Mouse (Mus musculus): ENCODE data around the gene Hist2h4. TPM values are rescaled to one million over a fixed set of nuclear protein-coding genes. Genes with fewer than 3 reads are reported as not detected.
"Not testable (repeated sequence)": the region's sequence is repeated elsewhere in the genome, so short reads cannot be mapped to it uniquely, and the experiment has no call there.

The Hist2h4 gene
- polyA plus RNA-seq, 1 experiment from 2014 or later: 11.6 TPM

DNA sequence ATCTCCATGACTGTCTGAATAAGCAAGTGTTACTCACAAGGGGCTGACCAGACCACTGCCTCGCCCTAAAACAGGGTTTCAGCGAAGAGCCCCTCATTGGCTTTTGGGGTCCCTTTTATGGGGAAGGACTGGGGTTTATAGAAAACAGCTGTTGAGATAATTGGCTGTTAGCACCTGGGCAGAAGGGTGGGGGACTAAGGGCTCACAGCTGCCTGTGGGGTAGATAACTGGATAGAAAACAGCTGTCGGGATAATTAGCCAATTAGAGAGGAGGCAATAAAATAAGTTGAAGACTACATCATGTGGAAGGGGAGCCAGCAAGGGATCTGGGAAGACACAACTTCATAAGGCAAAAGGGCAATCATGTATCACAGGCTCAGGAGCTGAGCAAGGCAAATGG lies 12.2 kb downstream of the Hist2h4 start:
- Histone ChIP-seq H3K27ac (peak overlapping the region; percentile 23; the same call in 1 of the 2 replicates), H3K4me3 (replicated peaks) (no peak overlapping the region), H3K27me3 (no peaks in the 10 kb centered on the region), H3K4me1 (peaks cover 35% of the 10 kb centered on the region), H3K9me3 (replicated peaks) (no peaks in the 10 kb centered on the region), H3K36me3 (no peaks in the 10 kb centered on the region), H3K9ac (no peak overlapping the region), H3K4me2 (no peak overlapping the region)
- no peak for ATAC-seq (replicated peaks; ENCODE audit: low FRiP score)
- 42% methylated on average over 3 of the region's 3 CpGs for WGBS

DNA sequence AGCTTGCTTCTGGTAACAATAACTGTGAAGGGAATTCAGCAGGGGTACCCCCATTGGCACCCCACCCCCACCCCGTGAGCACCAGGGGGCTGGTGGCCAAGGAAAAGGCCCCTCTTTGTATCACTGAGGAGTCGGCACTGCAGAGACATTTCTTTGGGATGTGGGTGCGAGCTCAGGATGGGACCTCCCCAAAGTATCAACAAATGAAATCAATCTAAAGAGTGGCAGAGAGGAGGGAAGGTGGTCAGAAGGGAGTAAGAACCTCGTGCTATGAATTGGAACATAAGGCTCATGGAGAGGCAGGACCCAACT lies 14.1 kb downstream of the Hist2h4 start:
- Histone ChIP-seq H3K4me3 (replicated peaks) (peak overlapping the region; percentile 50), H3K36me3 (no peaks in the 10 kb centered on the region), H3K9me3 (replicated peaks) (no peaks in the 10 kb centered on the region), H3K4me2 (peak overlapping the region; percentile 57), H3K27me3 (no peaks in the 10 kb centered on the region), H3K4me1 (peaks cover 39% of the 10 kb centered on the region), H3K27ac (peak overlapping the region; percentile 67), H3K9ac (0 out of 2 replicates have a peak overlapping the region, but pooled peaks have one; percentile 9)
- WGBS: 60% methylated on average over 4 of the region's 4 CpGs
- ATAC-seq (replicated peaks; ENCODE audit: low FRiP score): no peak

DNA sequence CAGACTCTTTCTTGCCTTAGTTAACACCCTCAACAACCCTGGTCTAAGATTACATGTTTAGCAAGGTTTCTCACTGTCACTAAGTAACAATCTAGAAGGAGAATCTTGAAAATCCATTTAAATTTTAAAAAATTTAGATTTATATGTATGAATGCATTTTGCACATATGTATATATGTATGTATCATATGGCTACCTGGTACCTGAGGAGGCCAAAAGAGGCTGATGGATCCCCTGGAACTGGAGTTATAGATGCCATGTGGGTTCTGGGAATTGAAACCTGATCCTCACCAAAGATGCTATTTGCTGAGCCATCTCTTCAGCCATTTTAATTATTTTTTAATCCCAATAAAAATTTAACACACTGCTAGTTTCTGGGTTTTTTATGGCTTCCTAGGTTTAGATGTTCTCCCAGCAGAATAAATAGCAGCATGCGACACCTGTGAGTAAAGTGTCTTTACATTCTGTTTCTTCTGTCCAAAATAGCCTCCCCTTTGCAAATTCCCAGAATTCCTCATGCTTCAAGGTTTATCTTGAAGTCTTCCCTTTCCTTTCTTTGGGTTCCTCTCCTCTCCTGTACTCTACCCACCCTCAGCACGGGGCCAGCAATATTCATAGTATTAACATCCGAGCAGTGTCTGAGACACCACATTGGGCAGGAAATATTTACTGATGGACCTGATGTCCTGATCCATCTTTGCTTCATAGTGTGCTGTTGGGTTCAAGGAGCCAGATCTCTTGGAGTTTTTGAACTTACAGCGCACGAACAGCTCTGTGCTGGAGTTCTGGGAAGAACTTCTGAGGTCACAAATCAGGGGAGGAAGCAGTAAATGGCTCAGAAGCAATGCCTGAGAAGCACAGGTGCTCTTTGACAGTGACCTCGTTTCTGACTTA lies 14.7 kb downstream of the Hist2h4 start:
- ATAC-seq (replicated peaks; ENCODE audit: low FRiP score): no peak
- peak overlapping the region; percentile 83 for H3K27ac ChIP-seq

DNA sequence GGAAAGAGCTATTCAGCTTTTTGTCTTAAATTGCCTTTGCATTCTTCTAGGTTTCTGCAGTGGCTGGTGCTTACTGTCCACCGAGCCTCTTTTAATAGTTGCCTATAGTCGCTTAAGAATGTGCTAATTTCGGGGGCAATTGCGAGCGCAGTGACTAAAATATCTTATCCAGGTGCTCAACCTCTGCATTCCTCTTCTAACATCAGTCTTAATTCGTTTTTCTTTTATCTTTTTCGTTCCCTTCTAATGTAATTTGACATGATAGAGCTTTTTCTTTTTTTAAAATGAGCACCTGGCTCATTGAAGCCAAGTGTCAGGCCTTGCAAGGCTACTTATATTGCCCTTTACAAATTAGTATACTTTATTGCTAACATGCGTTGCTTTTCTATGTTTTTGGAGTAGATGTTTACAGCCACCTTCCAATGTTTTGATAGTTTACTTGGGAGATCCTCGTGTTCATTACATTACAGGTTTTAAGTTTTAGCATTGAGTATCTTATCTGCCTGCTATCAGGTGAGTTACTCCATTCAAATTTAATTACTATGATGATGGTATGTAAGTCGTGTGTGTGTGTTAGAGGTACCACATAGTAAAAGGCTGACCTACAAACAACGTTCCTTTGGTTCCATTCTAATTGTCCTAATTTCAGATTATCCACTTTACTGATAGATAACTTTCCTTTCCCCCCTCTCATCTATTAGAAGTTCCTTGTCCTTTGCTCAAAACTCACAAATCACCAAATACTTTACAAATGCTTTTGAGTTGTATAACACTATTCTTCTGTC lies 15.6 kb downstream of the Hist2h4 start:
- Histone ChIP-seq H3K4me2 (peak overlapping the region; percentile 57), H3K9me3 (replicated peaks) (no peaks in the 10 kb centered on the region), H3K27me3 (no peaks in the 10 kb centered on the region), H3K4me1 (peaks cover 47% of the 10 kb centered on the region), H3K9ac (peak overlapping the region; percentile 58), H3K4me3 (replicated peaks) (peak overlapping the region; percentile 50), H3K36me3 (no peaks in the 10 kb centered on the region), H3K27ac (peak overlapping the region; percentile 83)
- 2% methylated on average over 11 of the region's 11 CpGs for WGBS
- ATAC-seq (replicated peaks; ENCODE audit: low FRiP score): no peak

More for the DNA sequence above, 14.7 kb downstream of the Hist2h4 start:
- Histone ChIP-seq H3K9me3 (replicated peaks) (no peaks in the 10 kb centered on the region), H3K4me3 (replicated peaks) (peak overlapping the region; percentile 50), H3K27me3 (no peaks in the 10 kb centered on the region), H3K36me3 (no peaks in the 10 kb centered on the region), H3K9ac (peak overlapping the region; percentile 58), H3K4me2 (peak overlapping the region; percentile 57), H3K4me1 (peaks cover 45% of the 10 kb centered on the region)
- WGBS: 42% methylated on average over 6 of the region's 6 CpGs

DNA sequence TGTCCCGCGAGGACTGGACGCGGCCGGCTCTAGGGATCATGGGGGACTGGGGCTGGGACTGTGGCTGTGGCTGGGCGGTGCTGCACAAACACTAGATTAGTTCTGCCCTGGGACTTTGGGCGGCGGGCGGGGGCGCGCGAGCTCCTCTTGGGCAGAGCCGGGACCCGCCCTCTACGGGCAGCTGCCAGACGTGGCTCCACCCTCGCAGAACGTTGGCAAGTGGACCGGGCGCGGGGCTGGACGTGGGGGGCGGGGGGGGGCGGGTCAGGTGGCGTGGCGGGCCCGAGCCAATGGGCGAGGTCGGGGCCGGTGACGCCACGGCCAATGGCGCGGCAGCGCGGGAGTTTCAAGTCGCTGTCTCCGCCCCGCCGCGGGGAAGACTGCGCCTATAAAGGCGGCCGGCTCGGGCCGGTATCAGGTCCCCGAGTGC lies 16.7 kb downstream of the Hist2h4 start, which contains the start of gene Hist2h3c1:
Hist2h3c1 (plus strand) TSS at position 259 of the 430 bp plus-strand sequence.
- Histone ChIP-seq H3K4me1 (peaks cover 47% of the 10 kb centered on the region), H3K9ac (peak within 1 kb of the TSS; percentile 58), H3K4me3 (replicated peaks) (peak within 1 kb of the TSS; percentile 50), H3K27ac (peak within 1 kb of the TSS; percentile 89), H3K4me2 (peak within 1 kb of the TSS; percentile 57)
- WGBS: 0% methylated on average over 11 of the region's 47 CpGs
- ATAC-seq (replicated peaks; ENCODE audit: low FRiP score): peak; percentile 94
- not testable (repeated sequence) for H3K36me3 ChIP-seq; H3K9me3 ChIP-seq (replicated peaks); H3K27me3 ChIP-seq

DNA sequence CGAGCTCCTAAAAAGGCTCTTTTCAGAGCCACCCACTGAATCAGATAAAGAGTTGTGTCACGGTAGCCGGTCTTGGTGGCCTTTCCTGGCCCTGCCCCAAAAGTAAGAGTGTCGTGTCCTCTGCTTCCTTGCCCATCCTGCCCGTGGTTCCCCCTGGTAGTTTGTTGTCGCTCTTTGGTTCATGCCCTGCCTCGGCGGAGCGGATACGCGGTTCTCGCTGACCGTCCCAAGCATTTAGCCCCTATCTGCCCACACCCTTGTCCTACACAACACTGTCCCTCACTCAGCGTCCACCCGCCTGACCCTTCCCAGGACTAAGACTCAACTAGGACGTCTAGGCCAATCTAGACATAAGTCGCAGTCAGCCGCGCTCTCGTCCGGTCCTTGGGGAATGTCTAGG lies 17.1 kb downstream of the Hist2h4 start:
- H3K9me3 ChIP-seq (replicated peaks); ATAC-seq (replicated peaks; ENCODE audit: low FRiP score); H3K27me3 ChIP-seq; H3K9ac ChIP-seq; H3K36me3 ChIP-seq: not testable (repeated sequence)
- Histone ChIP-seq H3K4me3 (replicated peaks) (peak overlapping the region; percentile 37), H3K4me1 (peaks cover 46% of the 10 kb centered on the region), H3K27ac (peak overlapping the region; percentile 89), H3K4me2 (peak overlapping the region; percentile 41; the same call in 1 of the 2 replicates)
- WGBS: 0% methylated on average over 10 of the region's 21 CpGs

DNA sequence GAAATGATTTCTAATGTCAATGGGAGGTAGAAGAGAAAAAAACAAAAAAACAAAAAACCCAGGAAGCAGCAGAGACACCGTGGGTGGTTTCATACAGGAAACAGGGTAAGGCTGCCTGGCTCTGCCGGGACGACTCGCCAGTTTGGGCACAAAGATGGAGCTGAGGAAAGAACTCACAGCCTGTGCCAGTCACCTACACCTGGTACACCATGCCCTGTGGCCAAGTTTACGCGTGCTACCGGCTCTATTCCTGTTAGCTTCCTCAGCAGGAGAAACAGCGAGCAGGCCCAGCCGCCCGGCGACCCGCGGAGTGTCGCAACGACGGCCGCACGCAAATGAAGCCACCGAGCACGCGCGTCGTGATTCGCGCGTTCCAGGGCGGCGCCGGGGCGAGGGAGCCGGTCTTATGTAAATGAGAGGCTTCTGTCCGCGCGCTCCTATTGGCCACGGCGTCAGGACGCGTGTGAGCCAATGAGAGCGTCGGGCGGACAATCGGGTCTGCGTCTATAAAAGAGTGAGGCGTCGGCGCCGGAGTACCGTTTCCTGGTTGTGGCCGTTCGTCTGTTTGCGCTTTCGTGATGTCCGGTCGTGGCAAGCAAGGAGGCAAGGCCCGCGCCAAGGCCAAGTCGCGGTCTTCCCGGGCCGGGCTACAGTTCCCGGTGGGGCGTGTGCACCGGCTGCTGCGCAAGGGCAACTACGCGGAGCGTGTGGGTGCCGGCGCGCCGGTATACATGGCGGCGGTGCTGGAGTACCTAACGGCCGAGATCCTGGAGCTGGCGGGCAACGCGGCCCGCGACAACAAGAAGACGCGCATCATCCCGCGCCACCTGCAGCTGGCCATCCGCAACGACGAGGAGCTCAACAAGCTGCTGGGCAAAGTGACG lies 17.9 kb downstream of the Hist2h4 start, which contains the start of gene Hist2h2aa1:
Hist2h2aa1 (plus strand) TSS at position 495 of the 884 bp plus-strand sequence.
- not testable (repeated sequence) for H3K36me3 ChIP-seq; H3K9me3 ChIP-seq (replicated peaks); H3K27me3 ChIP-seq
- Histone ChIP-seq H3K4me1 (peaks cover 44% of the 10 kb centered on the region), H3K4me2 (peak within 1 kb of the TSS; percentile 66), H3K4me3 (replicated peaks) (peak within 1 kb of the TSS; percentile 54), H3K9ac (peak within 1 kb of the TSS; percentile 67), H3K27ac (peak within 1 kb of the TSS; percentile 100)
- ATAC-seq (replicated peaks; ENCODE audit: low FRiP score): peak; percentile 91
- under 1% methylated on average over 31 of the region's 88 CpGs for WGBS

DNA sequence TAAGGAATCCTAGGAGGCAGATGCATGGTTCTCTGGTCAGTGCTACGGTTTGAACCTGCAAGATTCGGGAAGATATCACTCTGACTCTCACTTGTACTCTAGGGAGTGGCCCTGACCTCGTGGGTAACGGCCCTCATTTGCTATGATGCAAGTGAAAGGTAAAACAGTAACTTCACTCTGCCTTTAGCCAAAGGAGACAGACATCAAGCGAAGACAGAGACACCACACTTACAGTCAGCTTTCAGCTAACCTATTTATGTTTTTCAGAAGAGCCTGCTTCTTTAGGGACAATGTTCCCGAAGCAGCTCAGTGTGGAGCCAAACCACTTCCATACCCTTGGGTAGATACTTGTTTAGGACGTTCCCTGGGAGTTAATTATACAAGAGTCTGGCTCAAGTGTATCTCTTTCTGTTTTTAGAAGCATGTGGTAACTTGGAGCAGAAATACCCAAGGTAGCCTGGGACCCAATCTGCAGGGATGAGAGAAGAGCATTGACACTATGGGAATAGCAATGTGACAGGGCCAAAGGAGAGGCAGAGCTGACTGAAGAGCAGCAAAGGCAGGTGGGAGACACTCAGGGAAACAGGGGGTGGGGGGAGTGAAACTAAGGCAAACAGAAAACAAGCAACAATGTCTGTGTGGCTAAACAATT lies 19.1 kb downstream of the Hist2h4 start:
- H3K27ac ChIP-seq: peak overlapping the region; percentile 100
- peak overlapping the region; percentile 67; the same call in 1 of the 2 replicates for H3K9ac ChIP-seq
- H3K27me3 ChIP-seq: no peaks in the 10 kb centered on the region
- 0 out of 2 replicates have a peak overlapping the region, but pooled peaks have one; percentile 54 for H3K4me3 ChIP-seq (replicated peaks)
- no peak for ATAC-seq (replicated peaks; ENCODE audit: low FRiP score)
- WGBS: 73% methylated on average over 7 of the region's 7 CpGs
- peak overlapping the region; percentile 66 for H3K4me2 ChIP-seq
- H3K9me3 ChIP-seq (replicated peaks): no peaks in the 10 kb centered on the region
- peaks cover 35% of the 10 kb centered on the region for H3K4me1 ChIP-seq
- no peaks in the 10 kb centered on the region for H3K36me3 ChIP-seq

DNA sequence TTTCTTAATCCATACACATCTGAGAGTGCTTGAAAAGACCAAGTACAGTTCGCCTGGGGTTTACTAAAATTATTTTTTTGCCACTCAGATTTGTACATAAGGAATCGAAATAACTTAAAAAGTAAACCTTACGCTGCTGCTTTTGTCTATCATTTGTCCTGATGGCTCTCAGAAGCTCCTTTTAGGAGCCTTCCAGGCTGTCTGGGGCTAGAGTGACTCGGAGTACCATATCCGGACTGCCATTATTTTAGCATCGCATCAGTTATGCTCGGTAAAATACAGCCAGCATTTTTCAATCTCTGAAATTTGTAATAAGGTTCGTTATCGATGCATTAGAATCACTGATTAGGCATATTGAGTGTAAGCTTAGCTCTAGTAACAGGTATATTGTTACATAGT lies 22.3 kb downstream of the Hist2h4 start:
- H3K4me1 ChIP-seq: peaks cover 43% of the 10 kb centered on the region
- no peak for ATAC-seq (replicated peaks; ENCODE audit: low FRiP score)
- H3K4me2 ChIP-seq: peak overlapping the region; percentile 49
- H3K9me3 ChIP-seq (replicated peaks): no peaks in the 10 kb centered on the region
- peak overlapping the region; percentile 40 for H3K9ac ChIP-seq
- WGBS: 78% methylated on average over 9 of the region's 9 CpGs
- peak overlapping the region; percentile 22 for H3K4me3 ChIP-seq (replicated peaks)
- no peaks in the 10 kb centered on the region for H3K36me3 ChIP-seq
- no peaks in the 10 kb centered on the region for H3K27me3 ChIP-seq
- peak overlapping the region; percentile 91 for H3K27ac ChIP-seq

DNA sequence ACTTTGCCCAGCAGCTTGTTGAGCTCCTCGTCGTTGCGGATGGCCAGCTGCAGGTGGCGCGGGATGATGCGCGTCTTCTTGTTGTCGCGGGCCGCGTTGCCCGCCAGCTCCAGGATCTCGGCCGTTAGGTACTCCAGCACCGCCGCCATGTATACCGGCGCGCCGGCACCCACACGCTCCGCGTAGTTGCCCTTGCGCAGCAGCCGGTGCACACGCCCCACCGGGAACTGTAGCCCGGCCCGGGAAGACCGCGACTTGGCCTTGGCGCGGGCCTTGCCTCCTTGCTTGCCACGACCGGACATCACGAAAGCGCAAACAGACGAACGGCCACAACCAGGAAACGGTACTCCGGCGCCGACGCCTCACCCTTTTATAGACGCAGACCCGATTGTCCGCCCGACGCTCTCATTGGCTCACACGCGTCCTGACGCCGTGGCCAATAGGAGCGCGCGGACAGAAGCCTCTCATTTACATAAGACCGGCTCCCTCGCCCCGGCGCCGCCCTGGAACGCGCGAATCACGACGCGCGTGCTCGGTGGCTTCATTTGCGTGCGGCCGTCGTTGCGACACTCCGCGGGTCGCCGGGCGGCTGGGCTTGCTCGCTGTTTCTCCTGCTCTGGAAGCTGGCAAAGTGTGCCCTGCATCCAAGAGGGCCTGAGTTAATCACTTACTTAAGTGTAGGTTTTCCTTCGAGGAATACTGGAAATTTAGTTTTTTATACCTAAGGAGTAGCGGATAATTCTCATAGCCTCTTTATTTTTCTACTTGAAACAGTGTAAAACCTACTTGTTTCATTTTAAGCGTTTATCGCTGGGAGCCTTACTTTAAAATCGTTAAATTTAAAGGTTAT lies 22.9 kb downstream of the Hist2h4 start, which contains the start of gene Hist2h2aa2:
Hist2h2aa2 (minus strand) TSS at position 328 of the 850 bp plus-strand sequence.
- not testable (repeated sequence) for H3K36me3 ChIP-seq; H3K9me3 ChIP-seq (replicated peaks); H3K27me3 ChIP-seq
- H3K4me3 ChIP-seq (replicated peaks): peak within 1 kb of the TSS; percentile 37
- peak within 1 kb of the TSS; percentile 91 for H3K27ac ChIP-seq
- H3K4me2 ChIP-seq: peak within 1 kb of the TSS; percentile 49
- ATAC-seq (replicated peaks; ENCODE audit: low FRiP score): peak; percentile 89
- H3K9ac ChIP-seq: peak within 1 kb of the TSS; percentile 40
- WGBS: 5% methylated on average over 31 of the region's 85 CpGs
- peaks cover 43% of the 10 kb centered on the region for H3K4me1 ChIP-seq
